Mouse (Mus musculus) embryonic fibroblast, embryonic 13.5 days (primary cell): Measurements from ENCODE around the gene Pdss2.

Experiments
- CTCF ChIP-seq: IDR thresholded peaks from 2 replicates; pipeline ENCODE4 v1.5.1; 2011; ENCODE audit warnings: mild to moderate bottlenecking, control low read depth, low read length, moderate library complexity, borderline replicate concordance; ENCODE audit not compliant: insufficient read depth
- POLR2A ChIP-seq: IDR thresholded peaks from 2 replicates; pipeline ENCODE4 v1.6.1; 2011; ENCODE audit warnings: low read depth, mild to moderate bottlenecking, control low read depth, low read length, moderate library complexity

DNA sequence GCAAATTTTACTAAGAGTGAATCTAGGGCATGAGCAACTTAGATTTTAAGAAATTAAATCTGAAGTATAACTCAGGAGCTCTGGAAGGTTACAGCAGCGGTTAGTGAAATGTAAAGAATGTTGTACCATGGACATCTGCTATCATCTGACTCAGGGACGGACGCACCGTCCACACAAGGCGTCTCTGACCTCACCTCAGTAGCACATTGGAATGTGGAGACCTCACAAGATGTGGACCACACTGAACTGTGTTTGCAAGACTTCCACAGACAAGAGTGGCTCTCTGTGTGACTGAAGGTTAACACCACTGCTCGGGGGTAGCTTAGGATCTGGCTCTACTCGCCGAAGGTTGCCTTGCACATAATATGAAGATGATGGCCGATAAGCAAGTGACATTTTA is 151.7 kb downstream of the Pdss2 start:
- no peak for TF ChIP-seq CTCF
- TF ChIP-seq POLR2A = no peak
